Mouse (Mus musculus): ENCODE measurements around the gene Mid1. TPM values are rescaled to one million over a fixed set of nuclear protein-coding genes. Genes with fewer than 3 reads are reported as not detected.
A peak's percentile ranks its signal among the peaks of the same experiment; 100 is the strongest.
"Not testable (repeated sequence)": the region's sequence is repeated elsewhere in the genome, so short reads cannot be mapped to it uniquely, and the experiment has no call there.

The Mid1 gene
- polyA plus RNA-seq, 1 experiment from 2014 or later = 1.7 TPM

- not testable (repeated sequence) for H3K9ac ChIP-seq (replicated peaks; ENCODE audit: low read depth); H3K4me2 ChIP-seq (replicated peaks; ENCODE audit: low read depth, low read length); H3K27ac ChIP-seq (ENCODE audit: low read length); ATAC-seq; H3K4me3 ChIP-seq (ENCODE audit: low read depth, low read length); H3K4me1 ChIP-seq (ENCODE audit: insufficient read depth, low read depth, low read length); H3K27me3 ChIP-seq (replicated peaks; ENCODE audit: insufficient read depth, low read length)
- peaks cover 11% of the 10 kb centered on the region; the same call in 1 of the 2 replicates for H3K36me3 ChIP-seq (ENCODE audit: insufficient read depth, low read length)
- WGBS = 59% methylated on average over 28 of the region's 28 CpGs
- H3K9me3 ChIP-seq (ENCODE audit: low read length) = peaks cover 36% of the 10 kb centered on the region
- peak; percentile 12 for DNase-seq (ENCODE audit: low spot score)
Observed at GRCm38 (mm10) chrX:169987368-169987837, 302.4 kb downstream of the Mid1 start.

GRCm38 (mm10) chrX:169988571-169989218, 303.7 kb downstream of the Mid1 start:
- WGBS = 68% methylated on average over 56 of the region's 56 CpGs
- ATAC-seq; H3K4me3 ChIP-seq (ENCODE audit: low read depth, low read length); H3K4me2 ChIP-seq (replicated peaks; ENCODE audit: low read depth, low read length); H3K27me3 ChIP-seq (replicated peaks; ENCODE audit: insufficient read depth, low read length); H3K9ac ChIP-seq (replicated peaks; ENCODE audit: low read depth); H3K4me1 ChIP-seq (ENCODE audit: insufficient read depth, low read depth, low read length); H3K27ac ChIP-seq (ENCODE audit: low read length): not testable (repeated sequence)
- DNase-seq (ENCODE audit: low spot score) = peak; percentile 5
- peaks cover 46% of the 10 kb centered on the region for H3K9me3 ChIP-seq (ENCODE audit: low read length)
- H3K36me3 ChIP-seq (ENCODE audit: insufficient read depth, low read length) = peaks cover 11% of the 10 kb centered on the region; the same call in 1 of the 2 replicates

DNA sequence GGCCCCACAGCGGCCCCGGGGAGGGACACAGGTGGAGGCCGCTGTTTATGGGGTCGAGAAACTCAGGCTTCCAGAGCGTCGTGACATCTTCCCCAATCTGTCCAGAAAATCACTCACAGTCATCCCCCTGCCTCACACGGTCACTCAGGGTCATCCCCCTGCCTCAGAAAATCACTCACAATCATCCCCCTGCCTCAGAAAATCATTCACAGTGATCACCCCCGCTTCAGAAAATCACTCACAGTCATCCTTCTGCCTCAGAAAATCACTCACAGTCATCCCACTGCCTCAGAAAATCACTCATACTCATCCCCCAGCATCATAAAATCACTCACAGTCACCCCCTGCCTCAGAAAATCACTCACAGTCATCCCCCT, 304.2 kb downstream of the Mid1 start:
- ATAC-seq; H3K27ac ChIP-seq (ENCODE audit: low read length); H3K9ac ChIP-seq (replicated peaks; ENCODE audit: low read depth); H3K4me3 ChIP-seq (ENCODE audit: low read depth, low read length); H3K27me3 ChIP-seq (replicated peaks; ENCODE audit: insufficient read depth, low read length); H3K4me1 ChIP-seq (ENCODE audit: insufficient read depth, low read depth, low read length); H3K4me2 ChIP-seq (replicated peaks; ENCODE audit: low read depth, low read length): not testable (repeated sequence)
- H3K36me3 ChIP-seq (ENCODE audit: insufficient read depth, low read length) = peaks cover 11% of the 10 kb centered on the region; the same call in 1 of the 2 replicates
- 65% methylated on average over 8 of the region's 8 CpGs for WGBS
- DNase-seq (ENCODE audit: low spot score) = peak; percentile 44
- H3K9me3 ChIP-seq (ENCODE audit: low read length) = peaks cover 46% of the 10 kb centered on the region

DNA sequence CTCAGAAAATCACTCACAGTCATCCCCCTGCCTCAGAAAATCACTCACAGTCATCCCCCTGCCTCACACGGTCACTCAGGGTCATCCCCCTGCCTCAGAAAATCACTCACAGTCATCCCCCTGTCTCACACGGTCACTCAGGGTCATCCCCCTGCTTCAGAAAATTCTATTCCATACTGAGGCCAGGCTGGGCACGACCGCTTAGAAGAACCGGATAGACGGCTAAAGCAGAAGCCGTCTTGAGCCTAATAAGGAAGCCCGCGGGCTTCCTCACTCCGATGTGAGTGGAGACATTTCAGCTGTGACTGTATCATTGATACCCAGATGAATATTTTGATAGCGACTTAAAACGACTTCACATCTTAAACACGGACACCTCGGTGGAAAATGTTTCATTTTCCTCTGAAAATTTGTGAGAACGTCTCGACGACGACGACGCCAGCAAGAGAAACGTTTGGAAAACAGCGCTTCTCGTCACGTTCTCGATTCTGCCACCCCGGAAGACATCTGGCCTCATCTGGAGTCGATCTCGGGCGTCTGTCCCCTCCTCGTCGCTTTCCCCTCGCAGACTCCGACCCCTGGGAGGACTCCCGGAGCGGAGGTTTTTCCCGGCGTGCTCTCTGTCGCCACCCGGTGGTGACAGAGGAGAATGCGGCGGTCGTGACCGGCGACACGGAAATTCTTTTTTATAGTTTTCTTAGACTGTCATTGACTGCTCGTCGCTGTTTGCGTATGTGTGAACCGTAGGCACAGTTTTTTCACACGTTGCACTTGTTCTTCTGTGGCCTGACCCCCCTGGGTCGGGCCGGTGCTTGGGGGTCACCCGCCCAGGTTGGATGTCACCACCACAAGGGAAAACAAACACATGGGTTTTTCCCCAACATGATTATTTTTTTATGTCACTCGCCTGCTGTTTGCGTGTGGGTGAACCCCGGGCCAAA, 305.0 kb downstream of the Mid1 start:
- Histone ChIP-seq H3K9me3 (ENCODE audit: low read length) (peaks cover 48% of the 10 kb centered on the region), H3K4me2 (replicated peaks; ENCODE audit: low read depth, low read length) (peak overlapping the region; percentile 39), H3K36me3 (ENCODE audit: insufficient read depth, low read length) (peaks cover 11% of the 10 kb centered on the region; the same call in 1 of the 2 replicates), H3K4me3 (ENCODE audit: low read depth, low read length) (peak overlapping the region; percentile 8)
- H3K27ac ChIP-seq (ENCODE audit: low read length); ATAC-seq; H3K4me1 ChIP-seq (ENCODE audit: insufficient read depth, low read depth, low read length); H3K9ac ChIP-seq (replicated peaks; ENCODE audit: low read depth); H3K27me3 ChIP-seq (replicated peaks; ENCODE audit: insufficient read depth, low read length): not testable (repeated sequence)
- DNase-seq (ENCODE audit: low spot score) = peak; percentile 39
- whole genome bisulfite sequencing = 46% methylated on average over 56 of the region's 56 CpGs

DNA sequence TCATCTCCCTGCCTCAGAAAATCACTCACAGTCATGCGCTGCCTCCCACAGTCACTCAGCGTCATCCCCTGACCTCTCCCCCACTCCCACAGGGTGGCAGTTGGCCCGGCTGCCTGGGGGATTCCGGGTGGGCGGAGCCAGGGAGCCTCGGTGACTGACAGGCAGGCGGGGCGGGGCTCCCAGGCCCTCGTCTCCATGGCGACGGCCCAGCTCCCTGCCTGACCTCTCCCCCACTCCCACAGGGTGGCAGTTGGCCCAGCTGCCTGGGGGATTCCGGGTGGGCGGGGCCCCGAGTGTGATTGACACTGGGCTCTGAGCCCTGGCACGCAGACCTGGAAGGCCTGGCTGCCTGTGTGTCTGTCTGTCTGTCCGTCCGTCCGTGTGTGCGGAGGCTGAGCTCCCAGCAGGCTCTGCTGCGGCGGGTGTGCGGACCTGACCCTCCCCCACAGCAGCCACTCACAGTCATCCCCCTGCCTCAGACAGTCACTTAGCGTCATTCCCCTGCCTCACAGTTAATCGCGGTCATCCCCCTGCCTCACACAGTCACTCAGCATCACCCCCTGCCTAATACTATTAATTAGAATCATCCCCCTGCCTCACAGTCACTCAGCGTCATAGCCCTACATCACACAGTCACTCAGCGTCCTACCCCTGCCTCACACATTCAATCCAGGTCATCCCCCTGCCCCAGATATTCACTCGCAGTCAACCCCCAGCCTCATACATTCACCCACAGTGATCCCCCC, 306.3 kb downstream of the Mid1 start:
- 51% methylated on average over 25 of the region's 28 CpGs for WGBS
- H3K27me3 ChIP-seq (replicated peaks; ENCODE audit: insufficient read depth, low read length); H3K27ac ChIP-seq (ENCODE audit: low read length); H3K9ac ChIP-seq (replicated peaks; ENCODE audit: low read depth); H3K4me3 ChIP-seq (ENCODE audit: low read depth, low read length); H3K4me1 ChIP-seq (ENCODE audit: insufficient read depth, low read depth, low read length): not testable (repeated sequence)
- ATAC-seq = peak; percentile 42
- H3K9me3 ChIP-seq (ENCODE audit: low read length) = peaks cover 43% of the 10 kb centered on the region
- H3K36me3 ChIP-seq (ENCODE audit: insufficient read depth, low read length) = peaks cover 11% of the 10 kb centered on the region; the same call in 1 of the 2 replicates
- peak; percentile 29 for DNase-seq (ENCODE audit: low spot score)
- H3K4me2 ChIP-seq (replicated peaks; ENCODE audit: low read depth, low read length) = 0 out of 2 replicates have a peak overlapping the region, but pooled peaks have one; percentile 0

DNA sequence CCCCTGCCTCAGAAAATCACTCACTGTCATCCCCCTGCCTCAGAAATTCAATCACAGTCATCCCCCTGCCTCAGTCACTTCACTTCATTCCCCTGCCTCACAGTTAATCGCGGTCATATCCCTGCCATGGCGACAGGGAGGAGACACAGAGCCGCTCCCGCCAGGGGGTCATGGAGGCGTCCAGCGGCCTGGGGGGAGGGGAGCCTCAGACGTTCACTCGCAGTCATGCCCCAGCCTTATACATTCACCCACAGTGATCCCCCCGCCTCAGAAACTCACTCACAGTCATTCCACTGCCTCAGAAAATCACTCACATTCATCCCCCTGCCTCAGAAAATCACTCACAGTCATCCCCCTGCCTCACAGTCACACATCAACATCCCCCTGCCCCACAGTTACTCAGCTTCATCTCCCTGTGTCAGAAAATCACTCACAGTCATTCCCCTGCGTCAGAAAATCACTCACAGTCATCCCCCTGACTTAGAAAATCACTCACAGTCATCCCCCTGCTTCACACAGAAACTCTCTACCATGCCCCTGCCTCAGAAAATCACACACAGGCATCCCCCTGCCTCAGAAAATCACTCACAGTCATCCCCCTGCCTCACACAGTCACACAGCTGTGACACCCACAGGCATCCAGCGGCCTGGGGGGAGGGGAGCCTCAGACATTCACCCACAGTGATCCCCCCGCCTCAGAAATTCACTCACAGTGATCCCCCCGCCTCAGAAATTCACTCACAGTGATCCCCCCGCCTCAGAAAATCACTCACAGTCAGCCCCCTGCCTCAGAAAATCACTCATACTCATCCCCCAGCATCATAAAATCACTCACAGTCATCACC, 307.3 kb downstream of the Mid1 start:
- H3K27ac ChIP-seq (ENCODE audit: low read length); H3K27me3 ChIP-seq (replicated peaks; ENCODE audit: insufficient read depth, low read length); H3K9ac ChIP-seq (replicated peaks; ENCODE audit: low read depth); ATAC-seq; H3K4me3 ChIP-seq (ENCODE audit: low read depth, low read length); H3K4me2 ChIP-seq (replicated peaks; ENCODE audit: low read depth, low read length); H3K4me1 ChIP-seq (ENCODE audit: insufficient read depth, low read depth, low read length): not testable (repeated sequence)
- DNase-seq (ENCODE audit: low spot score) = peak; percentile 4
- Histone ChIP-seq H3K9me3 (ENCODE audit: low read length) (peaks cover 39% of the 10 kb centered on the region), H3K36me3 (ENCODE audit: insufficient read depth, low read length) (peaks cover 11% of the 10 kb centered on the region; the same call in 1 of the 2 replicates)
- 41% methylated on average over 15 of the region's 15 CpGs for WGBS

- H3K27ac ChIP-seq (ENCODE audit: low read length); H3K4me2 ChIP-seq (replicated peaks; ENCODE audit: low read depth, low read length); H3K4me1 ChIP-seq (ENCODE audit: insufficient read depth, low read depth, low read length); ATAC-seq; H3K27me3 ChIP-seq (replicated peaks; ENCODE audit: insufficient read depth, low read length); H3K4me3 ChIP-seq (ENCODE audit: low read depth, low read length); H3K9ac ChIP-seq (replicated peaks; ENCODE audit: low read depth): not testable (repeated sequence)
- H3K9me3 ChIP-seq (ENCODE audit: low read length) = peaks cover 37% of the 10 kb centered on the region
- WGBS = 61% methylated on average over 8 of the region's 8 CpGs
- DNase-seq (ENCODE audit: low spot score) = peak; percentile 4
- H3K36me3 ChIP-seq (ENCODE audit: insufficient read depth, low read length) = peaks cover 11% of the 10 kb centered on the region; the same call in 1 of the 2 replicates
Observed at GRCm38 (mm10) chrX:169992951-169993547, 308.1 kb downstream of the Mid1 start.
